Mouse (Mus musculus): ENCODE results near the gene Psmd11.
"Not testable (repeated sequence)": the region's sequence is repeated elsewhere in the genome, so short reads cannot be mapped to it uniquely, and the experiment has no call there.

The Psmd11 gene

GRCm38 (mm10) chr11:80429500-80430166 is 1.2 kb downstream of the Psmd11 start:
- DNase-seq = no peak

GRCm38 (mm10) chr11:80430366-80430910 is 2.0 kb downstream of the Psmd11 start:
- no peak for DNase-seq

- no peak for DNase-seq
These were observed 18.5 kb downstream of the Psmd11 start for GRCm38 (mm10) chr11:80446916-80447315.

DNA sequence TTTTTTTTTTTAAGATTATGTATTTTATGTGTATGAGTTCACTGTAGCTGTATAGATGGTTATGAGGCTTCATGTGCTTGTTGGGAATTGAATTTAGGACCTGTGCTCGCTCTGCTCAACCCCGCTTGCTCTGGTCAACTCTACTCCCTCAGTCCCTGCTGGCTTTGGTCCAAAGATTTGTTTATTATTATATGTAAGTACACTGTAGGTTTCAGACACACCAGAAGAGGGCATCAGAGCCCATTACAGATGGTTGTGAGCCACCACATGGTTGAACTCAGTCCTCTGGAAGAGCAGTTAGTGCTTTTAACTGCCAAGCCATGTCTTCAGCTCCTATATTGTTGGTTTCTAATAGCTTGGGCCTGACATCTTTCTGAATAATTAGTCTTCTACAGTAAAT is 21.4 kb downstream of the Psmd11 start:
- no peak for DNase-seq

DNA sequence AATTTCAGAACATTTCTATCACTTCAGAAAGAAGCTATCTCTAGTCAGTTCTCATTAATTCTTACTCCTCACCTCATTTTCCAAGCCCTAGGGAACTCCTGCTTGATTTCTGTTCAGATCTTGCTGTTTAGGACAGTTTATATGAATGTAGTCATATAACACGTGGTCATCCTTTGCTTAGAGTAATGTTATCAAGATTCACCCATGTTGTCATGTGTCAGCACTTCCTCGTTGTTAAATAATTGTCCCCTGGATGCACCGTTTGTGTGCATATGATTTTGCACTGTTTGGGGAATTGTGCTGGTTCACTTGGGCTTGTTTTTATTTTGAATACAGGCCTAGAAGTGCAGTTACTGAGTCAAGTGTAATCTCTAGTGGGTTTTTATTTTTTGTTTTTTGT is 23.8 kb downstream of the Psmd11 start:
- DNase-seq = no peak

DNA sequence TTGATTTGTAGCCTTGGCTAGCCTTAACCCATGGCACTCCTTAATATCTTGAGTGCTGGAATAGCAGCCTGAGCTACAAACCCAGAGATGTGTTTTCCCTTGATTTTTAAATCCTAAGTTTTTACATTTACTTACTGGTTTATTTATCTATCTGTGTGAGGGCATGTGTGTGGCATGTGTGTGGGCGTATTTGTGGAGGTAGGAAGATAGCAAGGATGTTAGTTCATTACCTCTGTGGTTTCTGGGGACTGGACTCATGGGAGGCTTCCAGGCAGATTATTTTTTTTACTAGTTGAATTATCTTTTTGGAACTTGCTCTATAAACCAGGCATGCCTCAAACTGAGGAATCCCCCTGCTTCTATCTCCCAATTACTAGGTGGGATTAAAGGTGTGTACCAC is 24.8 kb downstream of the Psmd11 start:
- DNase-seq = no peak

DNA sequence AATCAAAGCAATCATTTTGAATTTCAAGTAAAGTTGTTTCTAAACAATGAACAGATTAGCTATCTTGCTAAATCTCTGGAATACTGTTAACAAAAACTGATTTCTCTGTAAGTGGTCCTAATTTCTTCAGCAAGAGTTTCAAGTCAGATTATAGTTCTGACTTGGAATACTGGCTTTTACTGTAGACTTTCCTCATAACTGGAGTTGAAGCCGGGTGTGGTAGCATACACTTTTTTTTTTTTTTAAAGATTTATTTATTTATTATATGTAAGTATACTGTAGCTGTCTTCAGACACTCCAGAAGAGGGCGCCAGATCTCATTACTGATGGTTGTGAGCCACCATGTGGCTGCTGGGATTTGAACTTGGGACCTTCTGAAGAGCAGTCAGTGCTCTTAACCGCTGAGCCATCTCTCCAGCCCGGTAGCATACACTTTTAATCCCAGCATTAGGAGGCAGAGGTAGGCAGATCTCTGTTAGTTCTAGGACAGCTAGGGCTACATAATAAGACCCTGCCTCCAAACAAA is 35.3 kb downstream of the Psmd11 start:
- DNase-seq = not testable (repeated sequence)

DNA sequence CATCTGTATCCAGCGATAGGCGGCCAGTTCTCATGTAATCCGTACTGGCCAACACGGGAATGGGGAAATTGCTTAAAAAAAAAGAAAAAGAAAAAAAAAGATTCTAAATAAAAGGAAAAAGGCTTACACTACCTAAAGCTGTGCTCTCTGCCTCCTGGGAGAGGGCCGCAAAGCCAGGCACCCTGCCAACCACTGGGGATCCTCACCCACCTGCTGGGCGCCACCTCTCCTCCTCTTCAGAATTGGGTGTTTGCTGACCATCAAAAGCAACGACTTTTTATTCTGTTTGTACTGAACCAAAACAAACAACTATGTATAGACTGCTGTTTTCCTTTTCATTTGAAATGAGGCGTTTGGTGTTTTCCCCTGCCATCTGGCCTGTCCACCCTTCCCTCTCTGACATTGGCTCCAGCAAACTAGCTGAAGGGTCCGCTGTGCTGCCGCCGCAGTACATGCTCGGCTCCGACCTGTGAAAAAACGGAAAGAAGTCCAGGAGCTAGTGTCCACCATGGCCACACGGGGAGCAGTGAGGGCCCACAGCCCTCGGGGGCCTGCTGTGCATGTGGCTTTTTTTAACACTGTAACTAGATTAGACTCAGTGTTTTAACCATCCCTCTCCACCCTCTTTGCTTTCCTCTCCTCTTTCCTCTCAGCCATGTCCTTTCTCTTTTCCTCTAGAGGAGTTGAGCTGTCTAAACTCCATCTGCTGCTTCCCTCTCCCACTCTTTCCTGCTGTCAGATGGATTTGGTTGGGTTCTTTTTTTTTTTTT is 43.6 kb downstream of the Psmd11 start:
- no peak for DNase-seq

DNA sequence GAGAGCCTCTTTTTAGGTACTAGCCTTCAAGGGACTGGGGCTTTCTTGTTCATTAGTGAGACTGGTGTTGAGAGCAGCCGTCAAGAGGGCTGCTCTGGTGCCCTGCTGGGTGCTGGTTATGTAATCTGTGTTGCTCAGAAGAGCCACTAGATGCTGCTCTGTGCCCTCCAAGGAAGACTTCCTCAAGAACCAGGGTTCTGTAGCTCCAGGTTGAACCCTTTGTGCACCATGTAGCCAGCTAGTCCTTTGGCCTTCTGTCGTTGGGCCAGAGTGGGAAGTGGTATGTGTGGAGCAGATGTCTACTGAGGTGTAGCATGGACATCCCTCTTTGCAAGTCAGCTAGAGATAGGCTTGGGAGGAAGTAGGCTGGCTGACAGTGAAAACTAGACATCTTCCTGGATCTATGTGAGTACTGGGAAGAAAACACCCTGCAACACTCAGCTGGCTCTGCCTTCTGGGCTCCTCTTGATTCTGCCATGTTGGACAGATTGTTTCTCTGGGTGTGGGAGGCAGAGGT is 45.8 kb downstream of the Psmd11 start:
- no peak for DNase-seq

DNA sequence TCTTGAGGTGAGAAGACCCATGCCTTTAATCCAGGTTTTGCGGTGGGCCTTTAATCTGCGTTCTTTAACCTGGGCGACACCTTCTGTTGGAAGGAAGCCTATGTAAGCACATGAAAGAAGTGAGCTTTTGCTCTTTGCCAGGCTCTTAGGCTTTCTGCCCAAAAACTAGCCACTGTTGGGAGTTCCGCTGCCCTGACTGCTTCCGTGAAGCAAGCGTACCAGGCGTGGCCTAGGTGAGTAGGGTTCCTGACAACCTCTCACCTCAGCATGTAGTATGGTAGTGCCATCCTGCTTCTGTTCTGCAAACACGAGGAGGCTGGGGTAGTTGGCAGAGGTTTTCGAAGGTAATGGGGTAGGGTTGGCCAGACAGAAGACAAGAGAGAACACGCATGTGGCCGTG is 46.4 kb downstream of the Psmd11 start:
- DNase-seq = no peak

DNA sequence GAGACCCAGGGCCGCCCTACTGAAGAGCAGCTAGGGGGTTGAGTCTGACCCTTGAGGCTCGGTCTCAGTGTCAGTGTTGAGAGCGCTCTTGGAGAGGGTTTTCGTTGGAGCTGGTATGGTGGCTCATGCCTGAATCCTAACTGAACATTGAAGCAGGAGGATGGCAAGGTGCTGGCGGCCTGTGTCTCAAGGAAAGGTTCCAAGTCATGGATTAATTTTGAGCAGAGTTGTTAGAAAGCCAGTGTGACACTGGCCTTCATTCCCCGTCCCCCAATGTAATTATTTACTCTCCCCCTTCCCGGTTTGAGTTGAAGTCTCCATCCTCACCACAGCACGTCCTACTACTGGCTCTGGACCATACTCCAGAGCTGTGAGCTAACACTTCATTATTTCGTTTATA is 47.1 kb downstream of the Psmd11 start:
- DNase-seq = no peak

DNA sequence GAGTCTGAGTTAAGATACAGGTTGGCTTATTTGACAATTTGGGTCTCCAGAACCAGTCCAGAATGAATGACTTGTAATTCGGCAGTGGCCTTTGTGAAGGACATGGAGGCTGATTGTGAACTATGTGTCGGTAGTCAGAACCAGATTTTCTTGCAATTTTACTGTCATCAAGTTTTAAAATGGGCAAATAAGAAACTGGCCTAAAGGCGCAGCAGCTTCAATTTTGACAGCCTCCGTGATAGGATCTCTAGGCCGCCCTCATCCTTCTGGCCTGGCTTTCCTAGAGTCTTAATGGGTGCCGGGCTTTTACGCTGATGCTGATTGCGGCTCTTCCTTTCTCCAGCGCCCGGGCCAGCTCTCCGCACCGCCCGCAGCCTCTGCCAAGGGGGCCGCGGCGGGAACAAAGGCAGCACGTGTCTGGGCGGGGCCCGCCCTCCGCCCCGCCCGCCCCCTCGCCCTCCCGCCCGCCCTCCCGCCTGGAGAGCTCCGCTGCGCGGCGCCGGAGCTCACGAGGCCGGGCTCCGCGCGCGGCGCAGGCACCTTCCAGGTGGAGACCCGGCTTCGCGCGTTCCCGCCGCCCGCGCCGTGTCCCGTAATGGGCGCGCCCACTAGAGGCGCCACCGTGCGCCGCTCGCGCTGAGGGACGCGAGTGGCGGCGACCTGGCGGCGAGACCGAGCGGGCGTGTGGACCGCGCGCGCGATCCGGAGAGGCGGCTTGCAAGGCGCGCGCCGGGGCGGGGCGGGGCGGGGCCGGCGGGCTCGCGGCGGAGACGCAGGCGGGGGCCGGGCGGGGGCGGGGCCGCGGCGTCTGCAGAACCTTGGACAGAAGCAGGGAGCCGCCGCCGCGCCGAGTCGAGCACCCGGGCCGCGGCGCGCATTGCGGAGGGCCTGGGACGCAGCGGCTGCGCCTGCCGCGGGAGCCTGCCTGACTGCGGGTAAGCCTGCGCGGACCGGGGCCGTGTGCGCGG is 48.1 kb downstream of the Psmd11 start, which contains the start of gene Cdk5r1:
Gene Cdk5r1 (plus strand): TSS at position 802 of the 968 bp plus-strand sequence.
- DNase-seq = peak; percentile 93

DNA sequence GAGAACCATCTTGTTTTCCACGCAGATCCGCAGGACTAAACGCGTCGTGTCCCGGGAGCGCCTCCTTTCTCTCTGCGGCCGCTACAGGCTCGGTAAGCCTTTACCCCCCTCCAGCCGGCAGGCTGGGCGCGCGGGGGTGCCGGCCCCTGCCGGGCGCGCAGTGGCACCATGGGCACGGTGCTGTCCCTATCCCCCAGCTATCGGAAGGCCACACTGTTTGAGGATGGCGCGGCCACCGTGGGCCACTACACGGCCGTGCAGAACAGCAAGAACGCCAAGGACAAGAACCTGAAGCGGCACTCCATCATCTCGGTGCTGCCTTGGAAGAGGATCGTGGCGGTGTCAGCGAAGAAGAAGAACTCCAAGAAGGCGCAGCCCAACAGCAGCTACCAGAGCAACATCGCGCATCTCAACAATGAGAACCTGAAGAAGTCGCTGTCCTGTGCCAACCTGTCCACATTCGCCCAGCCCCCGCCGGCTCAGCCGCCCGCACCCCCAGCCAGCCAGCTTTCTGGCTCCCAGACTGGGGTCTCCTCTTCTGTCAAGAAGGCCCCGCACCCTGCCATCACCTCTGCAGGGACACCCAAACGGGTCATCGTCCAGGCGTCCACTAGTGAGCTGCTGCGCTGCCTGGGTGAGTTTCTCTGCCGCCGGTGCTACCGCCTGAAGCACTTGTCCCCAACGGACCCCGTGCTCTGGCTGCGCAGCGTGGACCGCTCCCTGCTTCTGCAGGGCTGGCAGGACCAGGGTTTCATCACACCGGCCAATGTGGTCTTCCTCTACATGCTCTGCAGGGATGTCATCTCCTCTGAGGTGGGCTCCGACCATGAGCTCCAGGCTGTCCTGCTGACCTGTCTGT is 49.2 kb downstream of the Psmd11 start:
- DNase-seq = no peak

DNA sequence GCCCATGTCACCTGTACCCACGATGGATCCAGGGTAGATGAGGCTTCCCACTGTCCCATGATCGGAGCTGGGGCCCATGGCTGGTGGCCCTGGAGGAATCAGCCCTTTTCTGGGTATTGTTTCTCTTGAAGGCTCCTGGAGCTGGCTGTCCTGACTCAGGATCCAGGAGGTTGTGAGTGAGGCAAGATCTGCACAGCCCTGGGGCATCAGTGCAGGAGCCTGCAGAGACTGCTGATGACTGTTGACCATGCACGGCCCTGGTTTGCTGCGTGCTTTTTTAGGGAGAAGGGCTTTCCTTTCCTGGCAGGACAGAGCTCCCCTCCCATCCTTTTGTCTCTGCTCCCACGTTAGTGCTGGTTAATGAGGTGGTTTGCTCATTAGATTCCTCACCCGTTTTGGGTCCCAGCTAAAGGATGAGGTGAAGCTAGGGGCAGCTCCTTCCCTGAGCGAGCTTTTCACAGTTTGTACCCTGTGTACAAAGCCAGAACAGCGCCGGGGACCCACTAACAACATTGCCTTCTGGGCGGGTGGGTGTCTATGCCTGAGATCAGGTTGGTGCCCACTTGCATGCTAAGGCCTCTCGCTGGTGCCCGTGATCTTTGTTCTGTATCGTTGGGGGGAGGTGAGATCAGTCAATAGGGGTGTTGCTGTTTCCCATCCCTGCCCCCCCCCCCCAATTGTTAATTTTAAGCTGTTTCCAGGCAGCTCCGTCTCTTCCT is 50.4 kb downstream of the Psmd11 start:
- no peak for DNase-seq

DNA sequence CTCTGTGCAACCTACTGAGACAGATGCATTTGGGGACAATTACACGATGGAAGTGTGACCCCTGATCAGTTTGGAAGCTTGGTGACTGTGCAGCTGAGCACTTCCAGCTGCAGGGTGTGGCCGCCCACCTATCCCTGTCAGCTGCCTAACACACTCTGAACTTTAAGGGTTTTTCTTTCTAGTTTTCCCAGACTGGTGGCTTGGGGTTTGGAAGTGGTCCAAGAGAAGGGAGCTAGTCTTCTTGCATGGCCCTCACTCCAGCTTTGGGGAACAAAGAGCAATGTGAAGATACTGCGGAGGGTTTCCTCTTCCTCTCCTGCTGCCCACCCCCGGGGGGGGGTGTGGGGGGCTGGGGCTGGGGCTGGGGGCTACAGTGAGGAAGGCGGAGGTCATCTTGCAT is 51.0 kb downstream of the Psmd11 start:
- DNase-seq = no peak

GRCm38 (mm10) chr11:80479906-80480866 is 51.8 kb downstream of the Psmd11 start:
- no peak for DNase-seq

- DNase-seq = no peak
These were observed 53.1 kb downstream of the Psmd11 start for GRCm38 (mm10) chr11:80481409-80482050.

- DNase-seq = no peak
These were observed 53.9 kb downstream of the Psmd11 start for GRCm38 (mm10) chr11:80482347-80482746.

DNA sequence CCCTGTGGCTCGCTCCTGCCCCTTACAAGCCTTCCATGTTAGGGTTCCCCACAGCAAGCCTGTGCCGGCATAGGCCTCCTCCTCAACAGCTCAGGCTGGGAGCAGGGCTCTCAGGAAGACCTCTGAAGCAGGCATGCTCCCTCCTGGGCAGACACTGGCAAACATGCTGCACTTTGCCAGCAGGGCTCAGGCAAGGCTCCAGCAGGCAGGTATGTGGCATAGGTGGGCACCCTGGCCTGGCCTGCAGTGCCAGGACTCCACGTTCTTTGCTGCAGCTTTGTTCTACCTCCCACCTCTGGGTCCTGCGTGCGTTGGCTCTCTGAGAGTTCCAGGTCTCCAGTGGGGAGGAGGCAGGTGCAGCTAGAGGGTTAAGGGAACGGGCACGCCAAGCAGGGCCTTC is 54.5 kb downstream of the Psmd11 start:
- no peak for DNase-seq

Data from right cerebral cortex, postnatal 14 days (tissue).